Mouse (Mus musculus): ENCODE results near the gene Gm11037. TPM values are rescaled to one million over a fixed set of nuclear protein-coding genes. Genes with fewer than 3 reads are reported as not detected.
A peak's percentile ranks its signal among the peaks of the same experiment; 100 is the strongest.

Gm11037 gene
- polyA plus RNA-seq, 1 experiment from 2014 or later, result not detected

GRCm38 (mm10) chr2:131175286-131175944 lies 42.1 kb downstream of the Gm11037 start:
- DNase-seq (ENCODE audit: low spot score) (no peak), ATAC-seq (ENCODE audit: insufficient read depth, low FRiP score, low TSS enrichment) (no peak)
- Histone ChIP-seq H3K36me3 (ENCODE audit: control insufficient read depth, insufficient read depth, low read length) (peaks cover 2% of the 10 kb centered on the region), H3K9me3 (ENCODE audit: control insufficient read depth, low read length) (no peaks in the 10 kb centered on the region), H3K9ac (ENCODE audit: low read length) (no peak overlapping the region), H3K4me3 (ENCODE audit: low read depth, low read length) (no peak overlapping the region), H3K4me1 (ENCODE audit: control insufficient read depth, insufficient read depth, low read length) (peaks cover 36% of the 10 kb centered on the region), H3K4me2 (ENCODE audit: low read depth) (no peak overlapping the region), H3K27ac (ENCODE audit: low read depth, low read length) (no peak overlapping the region), H3K27me3 (ENCODE audit: control insufficient read depth, insufficient read depth, low read length) (peaks cover 32% of the 10 kb centered on the region)
- 72% methylated on average over 3 of the region's 3 CpGs for WGBS

- no peak overlapping the region for H3K4me2 ChIP-seq (ENCODE audit: low read depth)
- peaks cover 36% of the 10 kb centered on the region for H3K4me1 ChIP-seq (ENCODE audit: control insufficient read depth, insufficient read depth, low read length)
- 86% methylated on average over 1 of the region's 1 CpGs for WGBS
- no peak overlapping the region for H3K9ac ChIP-seq (ENCODE audit: low read length)
- H3K27ac ChIP-seq (ENCODE audit: low read depth, low read length), result no peak overlapping the region
- no peak for ATAC-seq (ENCODE audit: insufficient read depth, low FRiP score, low TSS enrichment)
- no peak for DNase-seq (ENCODE audit: low spot score)
- no peak overlapping the region for H3K4me3 ChIP-seq (ENCODE audit: low read depth, low read length)
- no peaks in the 10 kb centered on the region for H3K9me3 ChIP-seq (ENCODE audit: control insufficient read depth, low read length)
- H3K27me3 ChIP-seq (ENCODE audit: control insufficient read depth, insufficient read depth, low read length), result peaks cover 27% of the 10 kb centered on the region
- H3K36me3 ChIP-seq (ENCODE audit: control insufficient read depth, insufficient read depth, low read length), result peaks cover 2% of the 10 kb centered on the region
Observed at GRCm38 (mm10) chr2:131175945-131176309, 42.6 kb downstream of the Gm11037 start.

GRCm38 (mm10) chr2:131176491-131176890 lies 43.2 kb downstream of the Gm11037 start:
- Histone ChIP-seq H3K9me3 (ENCODE audit: control insufficient read depth, low read length) (no peaks in the 10 kb centered on the region), H3K27ac (ENCODE audit: low read depth, low read length) (no peak overlapping the region), H3K36me3 (ENCODE audit: control insufficient read depth, insufficient read depth, low read length) (peaks cover 2% of the 10 kb centered on the region), H3K27me3 (ENCODE audit: control insufficient read depth, insufficient read depth, low read length) (peaks cover 21% of the 10 kb centered on the region), H3K4me3 (ENCODE audit: low read depth, low read length) (peak overlapping the region; percentile 13; the same call in 1 of the 2 replicates), H3K4me2 (ENCODE audit: low read depth) (peak overlapping the region; percentile 22; the same call in 1 of the 2 replicates), H3K9ac (ENCODE audit: low read length) (no peak overlapping the region), H3K4me1 (ENCODE audit: control insufficient read depth, insufficient read depth, low read length) (peaks cover 30% of the 10 kb centered on the region)
- no peak for DNase-seq (ENCODE audit: low spot score)
- ATAC-seq (ENCODE audit: insufficient read depth, low FRiP score, low TSS enrichment), result no peak
- 57% methylated on average over 5 of the region's 5 CpGs for WGBS

GRCm38 (mm10) chr2:131177932-131178331 lies 44.6 kb downstream of the Gm11037 start:
- H3K27me3 ChIP-seq (ENCODE audit: control insufficient read depth, insufficient read depth, low read length), result peaks cover 10% of the 10 kb centered on the region
- peaks cover 30% of the 10 kb centered on the region for H3K4me1 ChIP-seq (ENCODE audit: control insufficient read depth, insufficient read depth, low read length)
- 84% methylated on average over 9 of the region's 9 CpGs for WGBS
- peak overlapping the region; percentile 20 for H3K9ac ChIP-seq (ENCODE audit: low read length)
- H3K4me2 ChIP-seq (ENCODE audit: low read depth), result peak overlapping the region; percentile 96
- ATAC-seq (ENCODE audit: insufficient read depth, low FRiP score, low TSS enrichment), result no peak
- H3K9me3 ChIP-seq (ENCODE audit: control insufficient read depth, low read length), result no peaks in the 10 kb centered on the region
- H3K36me3 ChIP-seq (ENCODE audit: control insufficient read depth, insufficient read depth, low read length), result peaks cover 2% of the 10 kb centered on the region; the same call in 1 of the 2 replicates
- no peak for DNase-seq (ENCODE audit: low spot score)
- no peak overlapping the region for H3K27ac ChIP-seq (ENCODE audit: low read depth, low read length)
- peak overlapping the region; percentile 90 for H3K4me3 ChIP-seq (ENCODE audit: low read depth, low read length)

- Histone ChIP-seq H3K36me3 (ENCODE audit: control insufficient read depth, insufficient read depth, low read length) (peaks cover 2% of the 10 kb centered on the region; the same call in 1 of the 2 replicates), H3K27ac (ENCODE audit: low read depth, low read length) (peak overlapping the region; percentile 93), H3K9ac (ENCODE audit: low read length) (peak overlapping the region; percentile 97), H3K4me2 (ENCODE audit: low read depth) (peak overlapping the region; percentile 96), H3K4me1 (ENCODE audit: control insufficient read depth, insufficient read depth, low read length) (peaks cover 30% of the 10 kb centered on the region), H3K27me3 (ENCODE audit: control insufficient read depth, insufficient read depth, low read length) (peaks cover 1% of the 10 kb centered on the region; the same call in 1 of the 2 replicates), H3K9me3 (ENCODE audit: control insufficient read depth, low read length) (no peaks in the 10 kb centered on the region), H3K4me3 (ENCODE audit: low read depth, low read length) (peak overlapping the region; percentile 90)
- ATAC-seq (ENCODE audit: insufficient read depth, low FRiP score, low TSS enrichment), result no peak
- WGBS, result 30% methylated on average over 26 of the region's 26 CpGs
- DNase-seq (ENCODE audit: low spot score), result peak; percentile 26
Observed at GRCm38 (mm10) chr2:131178828-131179245, 45.5 kb downstream of the Gm11037 start.

GRCm38 (mm10) chr2:131179246-131179886 lies 46.1 kb downstream of the Gm11037 start:
- Histone ChIP-seq H3K9ac (ENCODE audit: low read length) (peak overlapping the region; percentile 97), H3K4me2 (ENCODE audit: low read depth) (peak overlapping the region; percentile 96), H3K4me1 (ENCODE audit: control insufficient read depth, insufficient read depth, low read length) (peaks cover 28% of the 10 kb centered on the region), H3K4me3 (ENCODE audit: low read depth, low read length) (peak overlapping the region; percentile 90), H3K27me3 (ENCODE audit: control insufficient read depth, insufficient read depth, low read length) (no peaks in the 10 kb centered on the region), H3K9me3 (ENCODE audit: control insufficient read depth, low read length) (no peaks in the 10 kb centered on the region), H3K36me3 (ENCODE audit: control insufficient read depth, insufficient read depth, low read length) (peaks cover 2% of the 10 kb centered on the region; the same call in 1 of the 2 replicates), H3K27ac (ENCODE audit: low read depth, low read length) (peak overlapping the region; percentile 93)
- ATAC-seq (ENCODE audit: insufficient read depth, low FRiP score, low TSS enrichment), result peak; percentile 45; the same call in 1 of the 2 replicates
- DNase-seq (ENCODE audit: low spot score), result peak; percentile 79
- WGBS, result under 1% methylated on average over 59 of the region's 67 CpGs

GRCm38 (mm10) chr2:131179990-131180587 lies 46.8 kb downstream of the Gm11037 start, which contains the start of gene Cenpb:
Gene Cenpb, minus strand, starts transcription at chr2:131180067.
- ATAC-seq (ENCODE audit: insufficient read depth, low FRiP score, low TSS enrichment), result peak; percentile 78
- WGBS, result 4% methylated on average over 31 of the region's 57 CpGs
- peaks cover 25% of the 10 kb centered on the region for H3K4me1 ChIP-seq (ENCODE audit: control insufficient read depth, insufficient read depth, low read length)
- H3K36me3 ChIP-seq (ENCODE audit: control insufficient read depth, insufficient read depth, low read length), result peaks cover 2% of the 10 kb centered on the region; the same call in 1 of the 2 replicates
- H3K27me3 ChIP-seq (ENCODE audit: control insufficient read depth, insufficient read depth, low read length), result no peaks in the 10 kb centered on the region
- peak within 1 kb of the TSS; percentile 90 for H3K4me3 ChIP-seq (ENCODE audit: low read depth, low read length)
- peak within 1 kb of the TSS; percentile 93 for H3K27ac ChIP-seq (ENCODE audit: low read depth, low read length)
- H3K4me2 ChIP-seq (ENCODE audit: low read depth), result peak within 1 kb of the TSS; percentile 96
- H3K9ac ChIP-seq (ENCODE audit: low read length), result peak within 1 kb of the TSS; percentile 97
- no peaks in the 10 kb centered on the region for H3K9me3 ChIP-seq (ENCODE audit: control insufficient read depth, low read length)
- DNase-seq (ENCODE audit: low spot score), result peak; percentile 91
